Mouse (Mus musculus) spleen, embryonic (tissue): Measurements from ENCODE around the gene Tmem52b.
"Not testable (repeated sequence)": the region's sequence is repeated elsewhere in the genome, so short reads cannot be mapped to it uniquely, and the experiment has no call there.

ENCODE experiments used
- CTCF ChIA-PET: fragments of 350-600 bp; sonication (Branson Sonifier 250); formaldehyde crosslinking; loops from one replicate; lab custom pipeline; 2022; lab: Charles Lee

Tmem52b gene

GRCm38 (mm10) chr6:129512367-129512766 is at the start of gene Tmem52b:
TSS of gene Tmem52b (plus strand) at chr6:129512555.
- CTCF ChIA-PET, result no interaction called here

DNA sequence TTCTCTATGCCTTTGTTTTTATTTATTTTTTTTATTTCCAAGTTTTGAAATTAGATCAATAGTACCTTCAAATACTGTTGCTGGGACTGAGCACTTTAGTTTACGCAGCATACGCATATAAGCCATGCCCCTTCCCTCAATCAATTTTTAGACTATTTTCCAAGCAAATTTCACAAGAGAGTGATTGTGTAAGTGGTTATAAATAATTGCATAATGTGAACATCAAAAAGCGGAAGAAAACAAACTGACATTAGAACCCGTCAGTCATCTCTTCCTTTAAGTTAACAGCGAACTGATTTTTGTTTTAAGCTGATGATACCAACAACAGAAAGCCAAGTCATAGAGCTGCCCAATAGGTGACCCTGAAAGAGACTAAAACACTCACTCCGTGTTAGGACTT is 41.0 kb upstream of the Tmem52b start:
- CTCF ChIA-PET, result no interaction called here

- CTCF ChIA-PET, result no interaction called here
These were observed 39.7 kb upstream of the Tmem52b start for GRCm38 (mm10) chr6:129472627-129473026.

DNA sequence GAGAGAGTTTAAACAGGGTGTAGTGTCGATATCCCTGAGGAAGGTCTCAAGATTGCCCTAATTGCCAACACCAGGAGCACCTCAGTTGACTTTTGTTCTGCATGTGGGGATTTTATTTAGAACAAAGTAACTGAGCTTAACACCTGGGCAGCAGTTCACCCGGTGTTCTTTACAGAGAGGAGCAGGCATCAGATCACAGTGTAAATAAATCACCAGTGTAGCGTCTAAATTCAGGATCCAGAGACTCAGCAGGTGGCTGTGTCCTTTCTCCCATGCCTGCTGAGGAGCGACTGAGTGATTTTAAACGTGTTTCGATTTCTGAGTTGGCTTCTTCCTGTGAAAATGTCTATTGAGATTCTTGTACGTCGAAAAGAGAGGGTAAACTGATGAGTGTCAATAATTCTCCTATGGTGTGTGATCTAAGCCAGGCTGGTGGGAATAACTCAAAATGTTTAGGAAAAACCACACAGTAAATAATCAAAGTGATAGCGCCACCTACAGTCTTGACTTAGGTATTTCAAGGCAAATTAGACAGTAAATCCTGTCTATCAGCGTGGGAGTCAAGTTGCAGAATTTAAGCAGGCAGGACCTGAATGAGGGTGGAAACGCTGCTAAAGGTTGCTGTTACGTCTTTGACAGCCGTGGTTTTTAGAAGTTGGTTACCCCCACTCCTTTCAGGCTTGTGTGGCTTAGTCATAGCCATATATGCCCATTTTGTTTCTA is 35.8 kb upstream of the Tmem52b start:
- CTCF ChIA-PET, result no interaction called here

- CTCF ChIA-PET, result no interaction called here
These were observed 32.0 kb upstream of the Tmem52b start for GRCm38 (mm10) chr6:129480089-129480958.

- CTCF ChIA-PET, result no interaction called here
These were observed 17.4 kb upstream of the Tmem52b start for GRCm38 (mm10) chr6:129494924-129495323.

DNA sequence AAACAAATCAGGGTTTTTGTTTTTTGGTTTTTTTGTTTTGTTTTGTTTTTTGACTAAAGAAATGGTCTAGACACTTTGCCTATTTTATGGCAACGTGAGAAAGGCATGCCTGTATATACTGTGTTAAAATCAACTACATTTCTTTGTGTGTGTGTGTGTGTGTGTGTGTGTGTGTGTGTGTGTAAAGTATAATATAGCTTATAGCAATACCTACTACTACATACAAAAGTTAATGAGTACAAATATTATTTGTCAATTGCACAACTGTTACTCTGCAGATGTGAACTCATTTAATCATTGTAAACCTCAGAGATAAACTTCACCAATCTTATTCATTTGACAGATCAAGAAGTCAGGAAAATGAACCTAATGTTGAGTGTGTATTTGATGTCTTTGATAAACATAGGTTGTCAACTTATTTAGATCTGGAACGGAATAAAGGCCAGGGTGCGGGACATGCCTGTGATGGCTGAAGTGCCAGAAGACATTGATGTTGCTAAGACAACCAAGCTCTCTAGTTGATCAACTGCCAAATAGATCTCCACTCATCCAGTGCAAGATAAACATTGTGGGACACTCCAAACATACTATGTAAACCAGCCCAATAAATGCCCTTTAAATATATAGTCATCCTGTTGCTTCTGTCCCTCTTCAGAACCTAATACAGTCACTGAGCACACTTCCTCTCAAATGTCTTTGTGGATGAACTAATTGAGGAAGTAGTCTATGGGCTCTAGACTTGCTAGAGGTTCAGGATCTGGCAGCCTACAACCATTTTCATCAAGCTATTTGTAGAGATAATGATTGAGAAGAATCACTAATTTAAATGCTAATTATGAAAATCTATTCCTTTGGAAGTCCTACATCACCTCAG is 14.8 kb upstream of the Tmem52b start:
- CTCF ChIA-PET, result no interaction called here

DNA sequence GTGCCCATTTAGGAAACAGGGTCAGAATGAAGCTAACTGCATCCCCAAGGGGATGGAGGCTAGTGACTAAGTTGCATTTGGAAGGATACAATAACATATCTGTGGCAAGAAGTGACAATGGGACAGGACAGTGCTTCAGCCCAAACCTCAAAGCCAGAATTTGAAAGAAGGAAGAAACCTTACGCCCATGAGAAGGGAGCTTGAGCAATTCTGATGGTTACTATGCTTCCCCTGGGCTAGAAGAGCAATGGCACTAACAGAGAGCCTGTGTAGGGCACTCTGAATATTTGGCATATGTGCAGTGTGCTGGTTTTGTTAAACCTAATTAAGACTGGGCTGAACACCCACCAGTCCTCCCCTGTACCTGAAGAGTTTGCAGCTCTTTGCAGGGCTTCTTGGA is 12.8 kb upstream of the Tmem52b start:
- CTCF ChIA-PET, result not testable (repeated sequence)

DNA sequence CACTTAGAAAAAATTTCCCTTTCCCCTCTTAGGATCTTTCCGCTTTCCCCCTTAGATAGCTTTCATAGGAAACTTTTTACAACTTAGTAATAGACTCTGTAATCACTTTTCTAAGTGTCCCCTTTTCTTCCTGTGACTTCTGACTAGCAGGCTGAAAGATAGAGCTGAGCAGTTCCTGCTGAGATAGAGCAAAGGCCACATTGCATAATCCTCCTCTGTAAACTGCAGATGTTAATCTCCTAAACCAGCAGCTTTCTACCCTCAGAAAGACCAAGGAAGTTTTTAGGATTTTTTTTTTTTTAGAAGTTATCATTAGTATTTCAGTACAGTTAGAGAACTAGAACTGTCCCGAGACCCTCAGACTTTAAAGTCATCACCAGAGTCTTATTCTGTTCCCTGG is 8.9 kb upstream of the Tmem52b start:
- CTCF ChIA-PET, result no interaction called here

DNA sequence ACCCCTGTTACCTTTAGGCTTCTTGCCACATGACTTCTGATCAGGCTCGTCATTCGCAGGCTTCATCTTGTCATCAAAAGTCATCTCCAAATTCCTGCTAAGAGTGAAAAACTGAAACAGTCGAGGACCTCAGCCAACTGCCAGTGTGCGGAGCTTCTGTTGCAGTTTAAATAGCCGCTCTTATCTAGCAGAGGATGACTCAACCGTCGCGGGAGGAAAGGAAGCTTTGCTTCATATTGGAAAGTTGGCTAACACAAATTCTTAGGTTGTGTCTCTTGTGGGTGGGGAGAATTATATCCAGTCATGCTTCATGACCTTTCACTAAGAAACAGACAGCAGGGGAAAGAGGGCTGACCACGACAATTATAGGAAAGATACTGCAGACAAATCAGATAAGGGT is 5.3 kb upstream of the Tmem52b start, which contains the start of gene Olr1:
Gene Olr1, minus strand, starts transcription at position 142 of the 400 bp plus-strand sequence.
- CTCF ChIA-PET, result interaction anchor here (0.6 kb wide), 1 partner anchor 28 kb away, joined by 5 read pairs; no protein-coding TSS in a partner anchor

GRCm38 (mm10) chr6:129510120-129510911 is 2.0 kb upstream of the Tmem52b start:
- CTCF ChIA-PET, result interaction anchor here (0.7 kb wide), 1 partner anchor 525 kb away, joined by 5 read pairs; no protein-coding TSS in a partner anchor

DNA sequence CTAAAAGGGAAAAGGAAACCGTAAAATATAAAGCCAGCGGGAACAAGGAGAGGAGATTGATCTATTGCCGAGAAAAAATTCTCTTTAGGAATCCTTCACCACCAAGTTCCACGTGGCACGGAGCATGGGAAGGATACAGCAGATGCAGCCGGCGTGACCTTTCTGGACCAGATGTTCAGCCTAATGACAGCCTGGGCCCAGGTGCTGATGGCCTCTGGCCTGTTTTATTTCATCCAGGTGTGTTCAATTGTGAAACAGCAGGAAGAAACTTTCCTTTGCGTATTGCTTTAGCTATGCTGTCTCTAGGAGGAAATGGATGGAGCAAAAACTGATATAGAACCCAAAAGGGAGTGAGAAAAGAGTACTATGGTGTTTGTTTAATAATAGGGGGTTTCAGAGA is 513 bp downstream of the Tmem52b start:
- CTCF ChIA-PET, result interaction anchor here (0.7 kb wide), 1 partner anchor 681 kb away, joined by 5 read pairs; no protein-coding TSS in a partner anchor

DNA sequence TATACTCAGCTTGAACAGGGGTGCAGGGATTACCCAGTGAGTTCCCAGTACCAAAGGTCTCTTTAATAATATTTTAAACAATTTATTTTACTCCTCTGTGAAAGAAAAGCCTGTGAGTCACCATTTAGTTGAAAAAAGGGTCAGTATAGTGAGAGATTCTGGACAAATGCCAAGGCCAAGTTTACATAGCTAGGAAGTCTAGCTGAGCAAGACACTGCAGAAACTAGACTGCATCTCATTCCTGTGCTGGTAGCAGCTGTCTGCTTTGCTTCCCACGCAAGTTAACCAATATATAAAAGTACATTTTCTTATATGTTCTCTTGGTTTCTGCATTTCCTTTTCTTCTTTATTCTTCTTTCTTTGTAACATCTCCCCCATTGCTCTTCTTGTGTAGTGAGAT is 1.1 kb downstream of the Tmem52b start:
- CTCF ChIA-PET, result interaction anchor here (0.7 kb wide), 1 partner anchor 681 kb away, joined by 5 read pairs; no protein-coding TSS in a partner anchor

GRCm38 (mm10) chr6:129514376-129514775 is 2.0 kb downstream of the Tmem52b start:
- CTCF ChIA-PET, result no interaction called here

DNA sequence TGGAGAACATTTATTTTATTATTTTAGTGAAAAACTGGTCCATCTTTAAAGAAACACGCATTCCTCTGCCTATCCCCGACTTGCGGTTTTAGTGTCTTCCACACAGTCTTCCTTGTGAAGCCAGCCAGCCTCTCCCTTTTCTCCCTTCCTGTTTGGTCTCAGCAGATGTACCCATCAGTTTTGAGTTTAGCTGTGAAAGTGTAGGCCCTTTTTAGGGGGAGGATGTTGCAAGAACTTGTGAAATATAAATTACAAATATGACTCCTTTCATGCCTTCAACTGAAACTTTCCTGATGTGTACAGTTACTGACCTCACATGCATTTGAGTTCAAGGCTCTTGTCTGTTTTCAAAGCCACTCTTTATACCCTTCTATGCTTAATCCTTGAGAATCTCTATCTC is 2.7 kb downstream of the Tmem52b start:
- CTCF ChIA-PET, result no interaction called here

- CTCF ChIA-PET, result interaction anchor here (1.4 kb wide), 1 partner anchor 92 kb away, joined by 3 read pairs; no protein-coding TSS in a partner anchor
These were observed 4.0 kb downstream of the Tmem52b start for GRCm38 (mm10) chr6:129516388-129516787.

DNA sequence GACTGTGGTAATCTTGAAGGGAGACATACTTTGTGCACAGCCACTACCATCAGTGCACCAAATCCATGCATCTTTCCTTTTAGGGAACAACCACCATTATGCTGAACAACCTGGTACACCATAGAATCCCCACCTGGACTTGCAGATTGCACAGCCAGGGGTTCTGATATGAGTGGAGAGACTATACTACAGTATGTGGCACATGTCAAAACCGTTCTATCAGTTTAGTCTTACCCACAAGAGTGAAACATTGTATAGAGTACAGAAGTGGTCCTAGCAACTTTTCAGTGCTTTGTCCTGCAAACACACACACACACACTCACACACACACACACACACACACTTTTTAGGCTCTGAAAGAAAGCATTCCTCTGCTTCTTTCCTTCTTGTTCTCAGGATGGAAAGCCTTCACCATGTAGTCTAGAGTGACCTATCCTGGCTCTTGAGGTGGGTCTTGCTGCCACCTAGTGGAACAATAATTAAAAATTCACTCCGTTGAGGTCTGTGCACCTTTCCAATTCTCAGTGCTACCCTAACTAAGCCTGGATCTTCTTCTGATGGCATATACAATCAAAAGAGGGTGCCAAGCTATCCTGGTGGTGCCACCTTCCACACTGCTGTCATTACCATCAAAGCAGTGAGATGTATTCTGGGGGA is 5.5 kb downstream of the Tmem52b start:
- CTCF ChIA-PET, result interaction anchor here (0.6 to 1.4 kb wide), 3 partner anchors 12 to 125 kb away, joined by 3 to 5 read pairs (median 3); no protein-coding TSS in a partner anchor

GRCm38 (mm10) chr6:129526069-129526468 is 13.7 kb downstream of the Tmem52b start:
- CTCF ChIA-PET, result no interaction called here

GRCm38 (mm10) chr6:129527416-129527815 is 15.1 kb downstream of the Tmem52b start:
- CTCF ChIA-PET, result no interaction called here

DNA sequence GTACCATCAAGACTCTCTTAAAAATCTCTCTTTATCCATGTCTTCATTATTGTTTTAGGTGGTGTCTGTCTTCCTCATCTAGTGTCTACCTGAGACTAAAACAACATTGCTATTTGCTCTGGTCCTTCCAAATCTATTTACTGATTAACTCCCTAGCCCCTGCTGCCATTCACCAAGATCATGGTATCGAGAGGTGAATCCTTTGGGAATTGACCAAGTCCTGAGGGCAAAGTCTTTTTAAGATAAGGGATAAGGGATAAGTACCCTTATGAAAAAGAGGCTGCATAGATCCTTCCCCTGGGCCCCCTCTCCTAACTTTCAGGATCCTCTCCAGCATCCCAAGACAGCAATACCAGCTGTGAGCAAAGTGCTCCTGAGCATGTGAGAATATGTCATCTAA is 17.2 kb downstream of the Tmem52b start:
- CTCF ChIA-PET, result interaction anchor here (0.5 kb wide), 1 partner anchor 11 kb away, joined by 5 read pairs; no protein-coding TSS in a partner anchor
